Comparison of ENCODE assay signal across 14 mouse cellular contexts in the genomic region with DNA sequence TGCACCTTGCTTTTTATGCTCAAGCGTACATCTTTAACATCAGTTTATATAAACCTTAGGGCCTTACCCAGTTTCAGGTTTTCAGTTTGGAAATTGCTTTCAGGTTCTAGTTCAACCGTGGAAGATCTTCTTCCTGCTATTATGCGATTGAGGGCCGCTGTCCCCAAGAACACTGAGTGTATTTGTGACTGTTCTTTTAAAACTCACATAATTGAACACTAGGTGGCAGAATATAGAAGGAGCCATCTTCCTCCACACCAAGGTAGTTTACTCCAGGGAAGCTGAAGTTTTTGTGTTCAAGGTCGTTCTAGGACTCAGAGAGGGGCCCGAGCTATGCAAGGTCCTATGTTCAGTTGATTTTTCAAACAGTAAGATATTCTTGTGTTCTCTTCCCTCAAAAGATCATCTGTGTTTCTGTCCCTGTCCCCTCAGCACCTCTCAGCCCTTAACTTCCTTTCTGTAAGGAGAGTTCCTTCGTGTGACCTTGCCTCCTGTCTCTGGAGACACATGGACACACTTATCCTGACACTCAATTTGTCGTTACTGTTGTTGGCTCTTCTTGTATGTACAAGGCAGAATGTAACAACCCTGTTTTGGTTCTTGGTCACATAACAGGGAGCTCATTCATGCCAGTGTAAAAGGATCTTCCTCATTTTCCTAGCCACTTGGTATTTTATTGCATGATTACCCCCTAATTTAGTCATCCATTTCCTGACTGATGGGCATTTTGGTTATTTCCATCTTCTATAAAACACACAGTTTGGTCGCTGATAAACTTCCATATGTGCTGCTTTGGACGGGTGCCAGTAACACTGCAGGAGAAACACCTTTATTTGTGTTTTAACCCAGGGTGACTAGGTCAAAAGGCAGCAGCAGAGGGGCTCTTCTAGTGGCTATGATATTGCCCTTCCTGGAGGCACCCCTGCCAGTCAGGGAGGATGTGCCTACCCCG. TPM values are rescaled to one million over a fixed set of nuclear protein-coding genes. Genes with fewer than 3 reads are reported as not detected.
DNase-seq lines count a peak whose midpoint lies in the region; ATAC-seq lines count a peak whose summit lies in the region.
"Had no signal": no experiment of that assay in that cellular context is flagged by ENCODE, and none has a peak within 500 bp of the region (broad histone marks: within the 10 kb centered on the region; RNA-seq: fewer than 3 reads in every experiment).

No protein-coding gene starts in this region.

- no peaks in the 10 kb centered on the region for H3K4me1 ChIP-seq in midbrain, embryonic 11.5 days (ENCODE audit: control insufficient read depth, insufficient read depth, low read length)
- no peaks in the 10 kb centered on the region for H3K4me1 ChIP-seq in midbrain, embryonic 16.5 days (ENCODE audit: control insufficient read depth, insufficient read depth, low read length)

- no peak overlapping the region for H3K4me2 ChIP-seq in midbrain, embryonic 11.5 days
- no peak overlapping the region for H3K4me2 ChIP-seq in midbrain, embryonic 16.5 days (ENCODE audit: low read length)
- H3K4me2 ChIP-seq: heart, embryonic 12.5 days; limb, embryonic 15.5 days had no signal

- no peak overlapping the region for H3K4me3 ChIP-seq in midbrain, embryonic 11.5 days (ENCODE audit: low read depth, low read length)
- no peak overlapping the region for H3K4me3 ChIP-seq in midbrain, embryonic 16.5 days (ENCODE audit: low read depth, low read length)
- H3K4me3 ChIP-seq: heart, embryonic 12.5 days; limb, embryonic 15.5 days had no signal

- DNase-seq in heart, adult 11 months = peak; percentile 83
- DNase-seq in heart, postnatal 25 days (ENCODE audit: low spot score) = no peak
- DNase-seq in midbrain, embryonic 11.5 days (ENCODE audit: low spot score, missing footprints) = peak; percentile 53
- DNase-seq in retina, postnatal 1 day = peak; percentile 38
- DNase-seq in kidney, postnatal 4 days = no peak
- DNase-seq in ovary, postnatal 10 days (ENCODE audit: low spot score) = no peak
- DNase-seq: cerebellum, adult 18-20 months; kidney, adult 2 months had no signal

- no peaks in the 10 kb centered on the region for H3K27me3 ChIP-seq in midbrain, embryonic 11.5 days (ENCODE audit: control insufficient read depth, insufficient read depth, low read length)
- no peaks in the 10 kb centered on the region for H3K27me3 ChIP-seq in midbrain, embryonic 16.5 days (ENCODE audit: control insufficient read depth, insufficient read depth, low read depth, low read length)
- H3K27me3 ChIP-seq: limb, embryonic 15.5 days had no signal

- WGBS in midbrain, embryonic 11.5 days = 76% methylated on average over 11 of the region's 11 CpGs
- 73% methylated on average over 11 of the region's 11 CpGs for WGBS in midbrain, embryonic 16.5 days

- no peak overlapping the region for H3K9ac ChIP-seq in midbrain, embryonic 11.5 days (ENCODE audit: low read length)
- no peak overlapping the region for H3K9ac ChIP-seq in midbrain, embryonic 16.5 days (ENCODE audit: low read depth, low read length)
- H3K9ac ChIP-seq: heart, embryonic 12.5 days; limb, embryonic 15.5 days had no signal

- H3K9me3 ChIP-seq in midbrain, embryonic 11.5 days (ENCODE audit: control insufficient read depth, low read length) = no peaks in the 10 kb centered on the region
- no peaks in the 10 kb centered on the region for H3K9me3 ChIP-seq in midbrain, embryonic 16.5 days (replicated peaks; ENCODE audit: control insufficient read depth, low read length, poor library complexity, severe bottlenecking)
- H3K9me3 ChIP-seq: limb, embryonic 15.5 days had no signal

- no peak overlapping the region for H3K27ac ChIP-seq in midbrain, embryonic 11.5 days (ENCODE audit: low read depth, low read length)
- H3K27ac ChIP-seq in midbrain, embryonic 16.5 days (ENCODE audit: low read length) = no peak overlapping the region
- H3K27ac ChIP-seq: limb, embryonic 15.5 days had no signal

- intact Hi-C loops in heart, postnatal 25 days (cut with DNase I) = no loop called here

- no peaks in the 10 kb centered on the region for H3K36me3 ChIP-seq in midbrain, embryonic 11.5 days (ENCODE audit: control insufficient read depth, insufficient read depth, low read length)
- H3K36me3 ChIP-seq in midbrain, embryonic 16.5 days (ENCODE audit: control insufficient read depth, insufficient read depth, low read length) = no peaks in the 10 kb centered on the region
- H3K36me3 ChIP-seq: heart, embryonic 12.5 days; limb, embryonic 15.5 days had no signal

- no peak for ATAC-seq in midbrain, embryonic 11.5 days (ENCODE audit: low FRiP score)
- no peak for ATAC-seq in midbrain, embryonic 16.5 days
- 0 out of 2 replicates have a peak, but pooled peaks have one; percentile 35 for ATAC-seq in erythroid progenitor cell, adult 5-6 weeks (replicated peaks; ENCODE audit: low FRiP score, poor library complexity, severe bottlenecking)

RNA-seq across cellular contexts. Expression of a gene that starts 20.3 kb away (rescaled TPM):
- 10 to 100 TPM; 31.6 to 35.9 TPM for total RNA-seq in heart, postnatal 25 days (2021)
- polyA plus RNA-seq in midbrain, embryonic 11.5 days (2014; fragmentation: Nextera tagmentation; extraction: Ambion mirVana) = 10.8 and 11.2 TPM in 2 replicates
- polyA plus RNA-seq in midbrain, embryonic 16.5 days (2015; fragmentation: Nextera tagmentation; extraction: Ambion mirVana) = 8.8 and 11.4 TPM in 2 replicates
- 15.1 and 20.1 TPM in 2 replicates for total RNA-seq in erythroid progenitor cell, adult 5-6 weeks (2015; ENCODE audit: low replicate concordance)
- total RNA-seq in erythroid progenitor cell, adult 5-6 weeks (2017; ENCODE audit: low replicate concordance) = 10.6 and 12.7 TPM in 2 replicates

RNA-seq across cellular contexts. Expression of a gene that starts 42.5 kb away (rescaled TPM):
- not detected for total RNA-seq in heart, postnatal 25 days (2021)
- polyA plus RNA-seq in midbrain, embryonic 11.5 days (2014; fragmentation: Nextera tagmentation; extraction: Ambion mirVana) = not detected in 2 replicates
- polyA plus RNA-seq in midbrain, embryonic 16.5 days (2015; fragmentation: Nextera tagmentation; extraction: Ambion mirVana) = 0.65 and 0.69 TPM in 2 replicates
- not detected in 2 replicates for total RNA-seq in erythroid progenitor cell, adult 5-6 weeks (2015; ENCODE audit: low replicate concordance)
- total RNA-seq in erythroid progenitor cell, adult 5-6 weeks (2017; ENCODE audit: low replicate concordance) = 4.2 TPM in 1 of 2 replicates, not detected in the other
- total RNA-seq: ES-E14; layer of hippocampus, postnatal 25 days had no signal
- polyA plus RNA-seq: kidney, adult 2 months had no signal

RNA-seq across cellular contexts. Expression of a gene that starts 51.3 kb away (rescaled TPM):
- 10 to 100 TPM; 57.4 to 65.4 TPM for total RNA-seq in heart, postnatal 25 days (2021)
- 5.3 and 5.7 TPM in 2 replicates for polyA plus RNA-seq in midbrain, embryonic 11.5 days (2014; fragmentation: Nextera tagmentation; extraction: Ambion mirVana)
- polyA plus RNA-seq in midbrain, embryonic 16.5 days (2015; fragmentation: Nextera tagmentation; extraction: Ambion mirVana) = 6.7 and 8.3 TPM in 2 replicates
- 73.9 and 101 TPM in 2 replicates for total RNA-seq in erythroid progenitor cell, adult 5-6 weeks (2015; ENCODE audit: low replicate concordance)
- total RNA-seq in erythroid progenitor cell, adult 5-6 weeks (2017; ENCODE audit: low replicate concordance) = 37.4 and 52.9 TPM in 2 replicates

RNA-seq across cellular contexts. Expression of a gene that starts 53.3 kb away (rescaled TPM):
- 10 to 100 TPM; 63.6 to 65.9 TPM for total RNA-seq in heart, postnatal 25 days (2021)
- 11.1 and 13.0 TPM in 2 replicates for polyA plus RNA-seq in midbrain, embryonic 11.5 days (2014; fragmentation: Nextera tagmentation; extraction: Ambion mirVana)
- polyA plus RNA-seq in midbrain, embryonic 16.5 days (2015; fragmentation: Nextera tagmentation; extraction: Ambion mirVana) = 31.6 and 35.5 TPM in 2 replicates
- total RNA-seq in erythroid progenitor cell, adult 5-6 weeks (2015; ENCODE audit: low replicate concordance) = 15.9 and 17.2 TPM in 2 replicates
- 1.7 and 11.8 TPM in 2 replicates for total RNA-seq in erythroid progenitor cell, adult 5-6 weeks (2017; ENCODE audit: low replicate concordance)

Comparison
In these comparisons a context has a peak if more than half of its experiments do, and no peak if none do; other contexts are left out.
1. DNase-seq: peak in heart, adult 11 months (single experiment), midbrain, embryonic 11.5 days (single experiment) and retina, postnatal 1 day (single experiment); none in heart, postnatal 25 days (single experiment), kidney, postnatal 4 days (0 of 2) and ovary, postnatal 10 days (single experiment).